Mouse (Mus musculus) liver, embryonic 14.5 days (tissue): Measurements from ENCODE around the gene AA986860. TPM values are rescaled to one million over a fixed set of nuclear protein-coding genes. Genes with fewer than 3 reads are reported as not detected.

Source experiments
- ATAC-seq: fragments of 200-750 bp; cut with Nextera tagmentation; 2 replicates; pipeline ENCODE4 v1.8.0; 2017; ENCODE audit warnings: moderate number of reproducible peaks, mild to moderate bottlenecking, moderate library complexity; ENCODE audit not compliant: insufficient read depth
- DNase-seq, 3 experiments: peaks; one replicate each; pipeline ENCODE4 v3.0.0-alpha.2; 2012 to 2013; ENCODE audit warnings: low read depth in 3 of 3, low spot score in 3 of 3
- H3K27ac ChIP-seq: fragments of 300-500 bp; sonication (generic); 2 replicates; pipeline ENCODE4 v1.5.1; 2014; ENCODE audit warnings: moderate library complexity, mild to moderate bottlenecking, control low read depth, inconsistent platforms
- H3K27me3 ChIP-seq: fragments of 300-500 bp; sonication (generic); 2 replicates; pipeline ENCODE4 v1.6.1; 2014; ENCODE audit warnings: mild to moderate bottlenecking, low read length, moderate library complexity; ENCODE audit not compliant: control insufficient read depth, insufficient read depth
- H3K36me3 ChIP-seq: fragments of 300-500 bp; sonication (generic); replicated peaks from 2 replicates; pipeline ENCODE4 v1.6.1; 2014; ENCODE audit warnings: low read depth; ENCODE audit not compliant: control insufficient read depth, insufficient read depth
- H3K4me1 ChIP-seq, 2 experiments: fragments of 200-500 bp in 1 of 2; fragments of 300-500 bp in 1 of 2; sonication (generic) in 1 of 2; replicated peaks; 2 replicates each; pipeline ENCODE4 v1.6.1; 2012 to 2014; ENCODE audit warnings: antibody characterized with exemption in 1 of 2, inconsistent platforms in 1 of 2, low read length in 1 of 2; ENCODE audit not compliant: control insufficient read depth in 2 of 2, insufficient read depth in 2 of 2
- H3K4me2 ChIP-seq: fragments of 300-500 bp; sonication (generic); 2 replicates; pipeline ENCODE4 v1.6.1; 2014; ENCODE audit warnings: low read depth, mild to moderate bottlenecking, control low read depth, moderate library complexity
- H3K4me3 ChIP-seq, 2 experiments: fragments of 200-500 bp in 1 of 2; fragments of 300-500 bp in 1 of 2; sonication (generic) in 1 of 2; 2 replicates each; pipeline ENCODE4 v1.5.1; 2012 to 2014; ENCODE audit warnings: low read depth in 2 of 2, low read length in 2 of 2, mild to moderate bottlenecking in 2 of 2, control low read depth in 1 of 2, inconsistent platforms in 1 of 2, moderate library complexity in 1 of 2; ENCODE audit not compliant: insufficient read depth in 1 of 2
- H3K9ac ChIP-seq: fragments of 300-500 bp; sonication (generic); replicated peaks from 2 replicates; pipeline ENCODE4 v1.6.1; 2014; ENCODE audit warnings: mild to moderate bottlenecking, control low read depth, moderate library complexity
- H3K9me3 ChIP-seq: fragments of 300-500 bp; sonication (generic); 2 replicates; pipeline ENCODE4 v1.6.1; 2016; ENCODE audit warnings: low read length, mixed read lengths; ENCODE audit not compliant: control insufficient read depth
- CTCF ChIP-seq: IDR thresholded peaks from 2 replicates; pipeline ENCODE4 v1.5.1; 2016; ENCODE audit warnings: antibody characterized with exemption, low read depth, control low read depth
- EP300 ChIP-seq: IDR thresholded peaks from 2 replicates; pipeline ENCODE4 v1.6.1; 2016; ENCODE audit warnings: antibody characterized with exemption, low read depth
- WGBS: fragments of 180-500 bp; shearing (Covaris S2); extraction: QIAGEN DNeasy Blood & Tissue Kit; methylation state at CpG from one replicate; pipeline ENCODE4 v1.1.7; 2014; ENCODE audit not compliant: insufficient replicate concordance; 5-methylcytosine and 5-hydroxymethylcytosine counted together
- polyA plus RNA-seq, 2 experiments: library from polyadenylated mRNA; depleted of rRNA in 1 of 2; stranded (reverse) in 1 of 2; unstranded in 1 of 2; fragments of >200 nt; fragmentation: Nextera tagmentation in 1 of 2; extraction: Ambion mirVana in 1 of 2; gene quantifications; 2 replicates each; pipeline versions ENCODE4 v1.2.1 to v1.2.3; 2012 to 2014

Gene AA986860
- 3.6 and 3.7 TPM in 2 replicates for polyA plus RNA-seq (2012; rRNA removed)
- 5.3 and 8.7 TPM in 2 replicates for polyA plus RNA-seq (2014; fragmentation: Nextera tagmentation; extraction: Ambion mirVana)

GRCm38 (mm10) chr1:130731741-130732337 lies at the start of gene AA986860:
TSS of gene AA986860 (plus strand) at chr1:130731976.
- TF ChIP-seq EP300 (no peak), CTCF (no peak)
- Histone ChIP-seq H3K36me3 (peaks cover 4% of the 10 kb centered on the region), H3K9ac (peak within 1 kb of the TSS; percentile 62), H3K27me3 (no peaks in the 10 kb centered on the region), H3K27ac (peak within 1 kb of the TSS; percentile 69), H3K9me3 (no peaks in the 10 kb centered on the region), H3K4me1 (peaks cover 40 to 54% of the 10 kb centered on the region in 2 experiments), H3K4me3 (peak within 1 kb of the TSS; percentile 67 to 86), H3K4me2 (peak within 1 kb of the TSS; percentile 89)
- ATAC-seq: peak; percentile 93
- WGBS: 14% methylated on average over 10 of the region's 10 CpGs
- peak; percentile 76 to 87 (median 83) for DNase-seq

GRCm38 (mm10) chr1:130683905-130684304 lies 47.9 kb upstream of the AA986860 start:
- no peak overlapping the region for H3K9ac ChIP-seq
- DNase-seq: no peak
- no peak overlapping the region for H3K27ac ChIP-seq
- H3K9me3 ChIP-seq: no peaks in the 10 kb centered on the region
- no peak overlapping the region for H3K4me3 ChIP-seq
- H3K36me3 ChIP-seq: no peaks in the 10 kb centered on the region
- H3K4me2 ChIP-seq: no peak overlapping the region
- H3K4me1 ChIP-seq: no peaks in the 10 kb centered on the region
- ATAC-seq: no peak
- H3K27me3 ChIP-seq: no peaks in the 10 kb centered on the region
- 13% methylated on average over 1 of the region's 1 CpGs for WGBS
- no peak for TF ChIP-seq EP300
- TF ChIP-seq CTCF: no peak

- ATAC-seq (no peak), DNase-seq (no peak)
- TF ChIP-seq EP300 (no peak), CTCF (no peak)
- no peak overlapping the region for H3K4me2 ChIP-seq
- no peaks in the 10 kb centered on the region for H3K4me1 ChIP-seq
- 77% methylated on average over 5 of the region's 5 CpGs for WGBS
- H3K9ac ChIP-seq: no peak overlapping the region
- peaks cover 61% of the 10 kb centered on the region for H3K36me3 ChIP-seq
- no peak overlapping the region for H3K4me3 ChIP-seq
- no peaks in the 10 kb centered on the region for H3K27me3 ChIP-seq
- no peak overlapping the region for H3K27ac ChIP-seq
- no peaks in the 10 kb centered on the region for H3K9me3 ChIP-seq
Observed at GRCm38 (mm10) chr1:130698601-130699000, 33.2 kb upstream of the AA986860 start.

GRCm38 (mm10) chr1:130699937-130700633 lies 31.7 kb upstream of the AA986860 start:
- H3K36me3 ChIP-seq: peaks cover 67% of the 10 kb centered on the region

GRCm38 (mm10) chr1:130701976-130702375 lies 29.8 kb upstream of the AA986860 start:
- Histone ChIP-seq H3K27me3 (no peaks in the 10 kb centered on the region), H3K4me2 (no peak overlapping the region), H3K4me3 (no peak overlapping the region), H3K9me3 (no peaks in the 10 kb centered on the region), H3K4me1 (no peaks in the 10 kb centered on the region; a peak in 1 of 4 replicates), H3K9ac (no peak overlapping the region), H3K36me3 (peaks cover 73% of the 10 kb centered on the region), H3K27ac (no peak overlapping the region)
- 84% methylated on average over 11 of the region's 11 CpGs for WGBS
- no peak for DNase-seq
- no peak for ATAC-seq
- TF ChIP-seq CTCF: no peak
- no peak for TF ChIP-seq EP300

More at GRCm38 (mm10) chr1:130699937-130700633, 31.7 kb upstream of the AA986860 start:
- Histone ChIP-seq H3K4me2 (no peak overlapping the region), H3K4me1 (no peaks in the 10 kb centered on the region; a peak in 1 of 4 replicates), H3K9ac (no peak overlapping the region), H3K27ac (no peak overlapping the region), H3K9me3 (no peaks in the 10 kb centered on the region), H3K4me3 (no peak overlapping the region), H3K27me3 (no peaks in the 10 kb centered on the region)
- no peak for DNase-seq
- TF ChIP-seq CTCF: no peak
- TF ChIP-seq EP300: no peak
- WGBS: 80% methylated on average over 10 of the region's 10 CpGs
- no peak for ATAC-seq
